Comparison of ENCODE assay signal across 8 mouse cellular contexts in genomic region chr8:70753151-70753550, GRCm38 (mm10). TPM values are rescaled to one million over a fixed set of nuclear protein-coding genes. Genes with fewer than 3 reads are reported as not detected.
DNase-seq lines count a peak whose midpoint lies in the region; ATAC-seq and TF ChIP-seq lines count a peak whose summit lies in the region.

No protein-coding gene starts in this region.

- 16% methylated on average over 21 of the region's 21 CpGs for WGBS in limb, embryonic 14.5 days
- 32% methylated on average over 21 of the region's 21 CpGs for WGBS in neural tube, embryonic 12.5 days
- 16% methylated on average over 21 of the region's 21 CpGs for WGBS in thymus, adult 2 months

- H3K4me2 ChIP-seq in limb, embryonic 14.5 days (replicated peaks; ENCODE audit: low read depth, low read length, severe bottlenecking): peak overlapping the region; percentile 34
- peak overlapping the region; percentile 26 for H3K4me2 ChIP-seq in neural tube, embryonic 12.5 days (replicated peaks)

- no peaks in the 10 kb centered on the region for H3K9me3 ChIP-seq in erythroblast, embryonic 14.5 days (ENCODE audit: control insufficient read depth, low read length)
- H3K9me3 ChIP-seq in limb, embryonic 14.5 days (ENCODE audit: control insufficient read depth, low read length): no peaks in the 10 kb centered on the region
- no peaks in the 10 kb centered on the region for H3K9me3 ChIP-seq in neural tube, embryonic 12.5 days

- peak; percentile 71 for DNase-seq in cerebellum, adult 9-11 months
- peak; percentile 82 to 88 for DNase-seq in gastrocnemius, postnatal 4 days (ENCODE audit: low spot score in 2 of 2)
- peak; percentile 85 for DNase-seq in kidney, adult 11 months
- peak; percentile 66 for DNase-seq in limb, embryonic 14.5 days (ENCODE audit: low spot score)
- DNase-seq in thymus, adult 2 months: peak; percentile 67

- TF ChIP-seq CTCF in thymus, adult 2 months (IDR thresholded peaks at IDR 0.05; ENCODE audit: borderline replicate concordance, control insufficient read depth, extremely low read depth, insufficient read depth, low read length, poor library complexity): no peak

- H3K4me3 ChIP-seq in erythroblast, embryonic 14.5 days (replicated peaks): peak overlapping the region; percentile 25
- 0 out of 2 replicates have a peak overlapping the region, but pooled peaks have one; percentile 4 for H3K4me3 ChIP-seq in limb, embryonic 14.5 days (replicated peaks; ENCODE audit: low read length)
- no peak overlapping the region for H3K4me3 ChIP-seq in neural tube, embryonic 12.5 days
- no peak overlapping the region for H3K4me3 ChIP-seq in thymus, adult 2 months (ENCODE audit: control insufficient read depth, insufficient read depth, low read length)

- no peak for TF ChIP-seq POLR2A in limb, embryonic 14.5 days (IDR thresholded peaks at IDR 0.05; ENCODE audit: borderline replicate concordance, extremely low read depth, insufficient read depth, insufficient read length)
- TF ChIP-seq POLR2A in thymus, adult 2 months (IDR thresholded peaks at IDR 0.05; ENCODE audit: control insufficient read depth, extremely low read depth, insufficient read depth, low read length, poor library complexity): no peak

- H3K27me3 ChIP-seq in erythroblast, embryonic 14.5 days (ENCODE audit: control insufficient read depth): peaks cover 16% of the 10 kb centered on the region
- no peaks in the 10 kb centered on the region for H3K27me3 ChIP-seq in limb, embryonic 14.5 days (ENCODE audit: control insufficient read depth, insufficient read depth, low read length)
- H3K27me3 ChIP-seq in neural tube, embryonic 12.5 days (replicated peaks): peaks cover 10% of the 10 kb centered on the region
- H3K27me3 ChIP-seq in thymus, adult 2 months (ENCODE audit: control insufficient read depth, insufficient read depth, low read length): no peaks in the 10 kb centered on the region; the same call in 1 of the 2 replicates

- H3K27ac ChIP-seq in limb, embryonic 14.5 days (replicated peaks; ENCODE audit: low read depth, low read length): peak overlapping the region; percentile 53
- H3K27ac ChIP-seq in neural tube, embryonic 12.5 days: no peak overlapping the region
- H3K27ac ChIP-seq in thymus, adult 2 months (ENCODE audit: control insufficient read depth, insufficient read depth, low read length): no peak overlapping the region

- ATAC-seq in erythroblast, adult 5-6 weeks (replicated peaks; ENCODE audit: low FRiP score, poor library complexity, severe bottlenecking): no peak
- no peak for ATAC-seq in limb, embryonic 14.5 days (ENCODE audit: low FRiP score, low read depth)
- no peak for ATAC-seq in neural tube, embryonic 12.5 days (ENCODE audit: low FRiP score, low read depth)

- H3K4me1 ChIP-seq in erythroblast, embryonic 14.5 days (ENCODE audit: control insufficient read depth): peaks cover 57% of the 10 kb centered on the region
- H3K4me1 ChIP-seq in limb, embryonic 14.5 days (ENCODE audit: control insufficient read depth, insufficient read depth, low read length): peaks cover 18% of the 10 kb centered on the region
- peaks cover 29% of the 10 kb centered on the region for H3K4me1 ChIP-seq in neural tube, embryonic 12.5 days
- H3K4me1 ChIP-seq in thymus, adult 2 months (replicated peaks; ENCODE audit: control insufficient read depth, insufficient read depth, low read length): peaks cover 29% of the 10 kb centered on the region

- H3K9ac ChIP-seq in limb, embryonic 14.5 days (ENCODE audit: low read depth, low read length, severe bottlenecking): peak overlapping the region; percentile 16; the same call in 1 of the 2 replicates
- peak overlapping the region; percentile 26; the same call in 1 of the 2 replicates for H3K9ac ChIP-seq in neural tube, embryonic 12.5 days

- peaks cover 24% of the 10 kb centered on the region for H3K36me3 ChIP-seq in erythroblast, embryonic 14.5 days (ENCODE audit: control insufficient read depth)
- H3K36me3 ChIP-seq in limb, embryonic 14.5 days (ENCODE audit: control insufficient read depth, insufficient read depth, low read length): peaks cover 21% of the 10 kb centered on the region
- peaks cover 21% of the 10 kb centered on the region for H3K36me3 ChIP-seq in neural tube, embryonic 12.5 days
- no peaks in the 10 kb centered on the region for H3K36me3 ChIP-seq in thymus, adult 2 months (ENCODE audit: control insufficient read depth, insufficient read depth, low read length)

RNA-seq across cellular contexts. Expression of gene Rab3a, which starts 1.3 kb away (rescaled TPM):
- 0.30 and 0.59 TPM in 2 replicates for polyA plus RNA-seq in erythroblast, embryonic 14.5 days (2012)
- total RNA-seq in erythroblast, adult 5-6 weeks (2015; ENCODE audit: low replicate concordance): not detected in 2 replicates
- 1.5 TPM in 1 of 2 replicates, not detected in the other for total RNA-seq in erythroblast, adult 5-6 weeks (2017; ENCODE audit: low replicate concordance)
- 10 to 100 TPM; 41.0 to 44.4 TPM for total RNA-seq in gastrocnemius, postnatal 4 days (2021)
- polyA plus RNA-seq in limb, embryonic 14.5 days (2012; rRNA removed): 27.2 and 36.6 TPM in 2 replicates
- polyA plus RNA-seq in limb, embryonic 14.5 days (2014; fragmentation: Nextera tagmentation; extraction: Ambion mirVana): 19.8 and 20.1 TPM in 2 replicates
- 184 and 199 TPM in 2 replicates for polyA plus RNA-seq in neural tube, embryonic 12.5 days (2016; fragmentation: Nextera tagmentation; extraction: Ambion mirVana)
- polyA plus RNA-seq in thymus, adult 2 months (2012; rRNA removed): 17.8 and 20.8 TPM in 2 replicates

RNA-seq across cellular contexts. Expression of gene Mpv17l2, which starts 7.6 kb away (rescaled TPM):
- 11.4 and 15.6 TPM in 2 replicates for polyA plus RNA-seq in erythroblast, embryonic 14.5 days (2012)
- 8.2 and 9.6 TPM in 2 replicates for total RNA-seq in erythroblast, adult 5-6 weeks (2015; ENCODE audit: low replicate concordance)
- total RNA-seq in erythroblast, adult 5-6 weeks (2017; ENCODE audit: low replicate concordance): 3.8 and 6.4 TPM in 2 replicates
- 10 to 100 TPM; 27.0 to 27.4 TPM for total RNA-seq in gastrocnemius, postnatal 4 days (2021)
- polyA plus RNA-seq in limb, embryonic 14.5 days (2012; rRNA removed): 27.7 and 41.6 TPM in 2 replicates
- polyA plus RNA-seq in limb, embryonic 14.5 days (2014; fragmentation: Nextera tagmentation; extraction: Ambion mirVana): 36.0 and 40.3 TPM in 2 replicates
- polyA plus RNA-seq in neural tube, embryonic 12.5 days (2016; fragmentation: Nextera tagmentation; extraction: Ambion mirVana): 45.0 and 51.2 TPM in 2 replicates
- 72.9 and 103 TPM in 2 replicates for polyA plus RNA-seq in thymus, adult 2 months (2012; rRNA removed)

RNA-seq across cellular contexts. Expression of gene Pik3r2, which starts 23.4 kb away (rescaled TPM):
- polyA plus RNA-seq in erythroblast, embryonic 14.5 days (2012): 3.8 and 4.9 TPM in 2 replicates
- total RNA-seq in erythroblast, adult 5-6 weeks (2015; ENCODE audit: low replicate concordance): 4.8 and 12.1 TPM in 2 replicates
- 5.9 and 6.3 TPM in 2 replicates for total RNA-seq in erythroblast, adult 5-6 weeks (2017; ENCODE audit: low replicate concordance)
- total RNA-seq in gastrocnemius, postnatal 4 days (2021): 10 to 100 TPM; 65.2 to 73.0 TPM
- 111 and 137 TPM in 2 replicates for polyA plus RNA-seq in limb, embryonic 14.5 days (2012; rRNA removed)
- 73.5 and 74.7 TPM in 2 replicates for polyA plus RNA-seq in limb, embryonic 14.5 days (2014; fragmentation: Nextera tagmentation; extraction: Ambion mirVana)
- polyA plus RNA-seq in neural tube, embryonic 12.5 days (2016; fragmentation: Nextera tagmentation; extraction: Ambion mirVana): 84.0 and 84.6 TPM in 2 replicates
- polyA plus RNA-seq in thymus, adult 2 months (2012; rRNA removed): 124 and 136 TPM in 2 replicates

RNA-seq across cellular contexts. Expression of gene Pde4c, which starts 29.6 kb away (rescaled TPM):
- polyA plus RNA-seq in erythroblast, embryonic 14.5 days (2012): 0.02 TPM in 1 of 2 replicates, not detected in the other
- total RNA-seq in erythroblast, adult 5-6 weeks (2015; ENCODE audit: low replicate concordance): not detected in 2 replicates
- total RNA-seq in erythroblast, adult 5-6 weeks (2017; ENCODE audit: low replicate concordance): not detected in 2 replicates
- 1 to 10 TPM; 1.4 to 1.5 TPM for total RNA-seq in gastrocnemius, postnatal 4 days (2021)
- 0.38 TPM in 2 replicates for polyA plus RNA-seq in limb, embryonic 14.5 days (2012; rRNA removed)
- polyA plus RNA-seq in limb, embryonic 14.5 days (2014; fragmentation: Nextera tagmentation; extraction: Ambion mirVana): not detected in 2 replicates
- polyA plus RNA-seq in neural tube, embryonic 12.5 days (2016; fragmentation: Nextera tagmentation; extraction: Ambion mirVana): 0.19 and 0.41 TPM in 2 replicates
- polyA plus RNA-seq in thymus, adult 2 months (2012; rRNA removed): 4.9 and 6.2 TPM in 2 replicates

RNA-seq across cellular contexts. Expression of gene Gm3336, which starts 34.8 kb away (rescaled TPM):
- polyA plus RNA-seq in erythroblast, embryonic 14.5 days (2012): not detected in 2 replicates
- total RNA-seq in erythroblast, adult 5-6 weeks (2015; ENCODE audit: low replicate concordance): not detected in 2 replicates
- not detected in 2 replicates for total RNA-seq in erythroblast, adult 5-6 weeks (2017; ENCODE audit: low replicate concordance)
- not detected for total RNA-seq in gastrocnemius, postnatal 4 days (2021)
- not detected in 2 replicates for polyA plus RNA-seq in limb, embryonic 14.5 days (2012; rRNA removed)
- polyA plus RNA-seq in limb, embryonic 14.5 days (2014; fragmentation: Nextera tagmentation; extraction: Ambion mirVana): not detected in 2 replicates
- not detected in 2 replicates for polyA plus RNA-seq in neural tube, embryonic 12.5 days (2016; fragmentation: Nextera tagmentation; extraction: Ambion mirVana)
- 0.48 and 0.50 TPM in 2 replicates for polyA plus RNA-seq in thymus, adult 2 months (2012; rRNA removed)

Comparison
In these comparisons a context has a peak if more than half of its experiments do, and no peak if none do; other contexts are left out.
1. H3K4me3 ChIP-seq: peak in erythroblast, embryonic 14.5 days (single experiment) and limb, embryonic 14.5 days (single experiment); none in neural tube, embryonic 12.5 days (single experiment) and thymus, adult 2 months (single experiment).
2. RNA of gene Rab3a, which starts 1.3 kb away (polyA plus RNA-seq): 184 to 199 TPM in neural tube, embryonic 12.5 days, 19.8 to 36.6 TPM in limb, embryonic 14.5 days and 17.8 to 20.8 TPM in thymus, adult 2 months; 0.30 to 0.59 TPM in erythroblast, embryonic 14.5 days; every median in the first group is over 10 times any median in the second.
3. RNA of gene Pik3r2, which starts 23.4 kb away (polyA plus RNA-seq): 124 to 136 TPM in thymus, adult 2 months, 73.5 to 137 TPM in limb, embryonic 14.5 days and 84.0 to 84.6 TPM in neural tube, embryonic 12.5 days; 3.8 to 4.9 TPM in erythroblast, embryonic 14.5 days; every median in the first group is over 10 times any median in the second.
4. Peak in every context shown above with its lines, with median percentiles within 50 percentile points of each other: DNase-seq.